Mouse (Mus musculus): ENCODE results near the gene Brix1.

DNA sequence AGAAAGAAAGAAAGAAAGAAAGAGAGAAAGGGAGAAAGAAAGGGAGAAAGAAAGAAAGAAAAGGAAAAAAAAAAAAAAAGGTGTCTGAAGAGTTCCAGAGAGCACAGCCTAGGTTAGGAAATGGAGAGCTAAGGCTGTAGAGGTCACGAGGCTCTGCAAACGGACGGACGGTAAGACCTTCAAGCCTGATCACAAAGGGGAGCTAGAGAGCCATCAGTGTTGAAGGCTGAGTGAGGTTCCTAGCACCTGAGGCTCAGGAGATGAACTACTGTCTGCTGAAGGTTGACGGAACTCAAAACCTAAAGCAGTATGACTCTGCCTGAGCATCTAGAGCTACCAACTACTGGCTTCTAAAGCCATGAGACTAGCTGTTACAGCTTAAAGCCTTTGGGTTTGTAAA, 48.8 kb upstream of the Brix1 start:
- no peak for TF ChIP-seq CTCF (IDR thresholded peaks at IDR 0.05 in 2 of 3, conservative IDR thresholded peaks at IDR 0.05 in 1 of 3; ENCODE audit: control insufficient read depth in 1 of 3, insufficient read depth in 1 of 3, low read depth in 2 of 3, low read length in 3 of 3, poor library complexity in 1 of 3, severe bottlenecking in 1 of 3)
- no peak for TF ChIP-seq POLR2A (IDR thresholded peaks at IDR 0.05; ENCODE audit: control insufficient read depth in 1 of 2, insufficient read depth in 1 of 2, low read depth in 1 of 2, low read length in 2 of 2, poor library complexity in 1 of 2)
- TF ChIP-seq NELFE (IDR thresholded peaks at IDR 0.05; ENCODE audit: low read depth, low read length), result no peak
- no peak for TF ChIP-seq MXI1 (IDR thresholded peaks at IDR 0.05; ENCODE audit: low read depth, low read length)

All from MEL (cell line).